Mouse (Mus musculus): ENCODE results near the gene Gm17655.
"Not testable (repeated sequence)": the region's sequence is repeated elsewhere in the genome, so short reads cannot be mapped to it uniquely, and the experiment has no call there.

Gene Gm17655

DNA sequence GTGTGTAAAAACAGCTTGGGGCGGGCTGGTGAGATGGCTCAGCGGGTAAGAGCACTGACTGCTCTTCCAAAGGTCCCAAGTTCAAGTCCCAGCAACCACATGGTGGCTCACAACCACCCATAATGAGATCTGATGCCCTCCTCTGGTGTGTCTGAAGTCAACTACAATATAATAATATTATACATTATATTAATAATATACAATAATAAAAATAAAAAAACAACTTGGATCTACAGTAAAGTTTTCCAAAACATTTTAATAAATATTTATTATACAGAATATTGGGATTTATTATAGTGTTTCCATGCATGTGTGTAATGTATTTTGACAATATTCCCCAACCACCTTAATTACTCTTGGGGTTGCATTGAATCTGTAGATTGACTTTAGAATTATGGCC lies at the start of gene Gm17655:
Gene Gm17655, minus strand, starts transcription at position 101 of the 400 bp plus-strand sequence.
- DNase-seq (ENCODE audit: low read depth): not testable (repeated sequence)

DNA sequence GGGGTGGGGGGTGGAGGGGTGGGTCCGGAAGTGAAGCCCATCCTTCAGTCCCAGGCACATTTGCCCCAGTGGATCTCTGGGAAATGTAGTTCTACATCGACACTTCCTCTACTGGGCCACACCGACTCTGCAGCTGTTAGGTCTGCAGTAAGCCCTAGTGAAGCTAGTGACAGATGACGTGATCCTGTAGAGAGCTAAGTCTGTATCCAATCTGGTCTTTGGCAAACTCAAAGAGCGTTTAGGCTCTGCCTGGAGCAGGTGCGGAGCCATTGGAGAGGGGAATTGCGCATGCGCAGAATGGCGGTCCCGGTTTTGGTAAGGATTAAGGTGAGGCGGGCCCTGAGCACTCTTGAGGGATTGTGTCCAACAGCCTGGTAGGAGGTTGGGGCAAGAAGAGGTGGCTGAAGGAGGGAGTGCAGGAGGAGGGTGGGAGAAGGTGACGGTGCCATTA lies 37.7 kb upstream of the Gm17655 start, which contains the start of gene Zfp605:
Gene Zfp605, plus strand, starts transcription at position 102 of the 451 bp plus-strand sequence.
- peak; percentile 68 for DNase-seq (ENCODE audit: low read depth)

DNA sequence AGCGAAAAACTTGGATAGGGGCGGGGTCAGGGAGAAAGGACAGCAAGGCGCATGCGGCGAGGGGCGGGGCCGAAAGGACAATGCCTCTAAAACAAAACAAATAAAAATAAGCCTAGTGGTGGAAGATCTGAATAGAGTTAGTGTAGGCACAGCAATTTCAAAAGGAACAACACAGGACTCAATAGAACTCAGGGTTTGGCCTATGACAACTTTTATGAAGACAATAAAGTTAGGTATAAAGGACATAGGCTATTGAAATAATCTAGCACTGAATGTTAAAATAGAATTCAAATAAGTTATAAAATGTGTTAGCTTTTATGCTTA lies 36.0 kb upstream of the Gm17655 start:
- no peak for DNase-seq (ENCODE audit: low read depth)

DNA sequence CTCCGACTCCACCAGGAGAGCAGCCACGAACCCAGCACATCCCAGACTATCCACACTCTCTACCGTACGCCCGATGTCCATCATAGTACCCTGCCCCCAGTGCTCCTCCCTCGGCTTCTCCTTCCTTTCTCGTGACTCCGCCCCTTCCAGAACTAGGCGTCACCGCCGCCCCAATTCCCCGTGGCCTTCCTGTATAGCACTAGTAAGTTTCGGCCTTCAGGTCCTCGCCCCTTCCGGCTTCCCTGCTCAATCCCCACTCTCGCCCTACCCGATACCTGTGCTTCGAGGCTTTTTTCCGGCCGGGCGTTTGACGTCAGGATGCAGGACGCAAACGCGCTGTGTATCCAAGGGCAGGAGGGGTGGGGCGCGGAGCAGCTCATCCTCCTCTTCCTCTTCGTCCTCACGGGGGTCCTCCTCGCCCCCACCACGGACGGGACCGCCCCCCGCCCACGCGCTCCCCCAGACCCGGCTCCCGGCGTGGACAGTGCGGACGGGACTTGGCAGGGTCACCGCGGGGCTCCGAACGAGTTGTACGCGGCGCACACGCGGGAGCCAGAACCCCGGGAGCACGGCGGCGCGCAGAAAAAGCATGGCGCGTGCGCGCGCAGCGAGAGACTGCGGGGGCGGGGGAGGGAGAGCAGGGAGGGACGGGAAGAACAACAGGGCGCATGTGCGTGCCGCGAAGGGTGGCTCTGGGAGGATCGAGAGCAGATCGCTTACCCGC lies 35.4 kb upstream of the Gm17655 start, which contains the start of gene Gtpbp6:
Gene Gtpbp6, minus strand, starts transcription at position 617 of the 724 bp plus-strand sequence.
- peak; percentile 99 for DNase-seq (ENCODE audit: low read depth)

DNA sequence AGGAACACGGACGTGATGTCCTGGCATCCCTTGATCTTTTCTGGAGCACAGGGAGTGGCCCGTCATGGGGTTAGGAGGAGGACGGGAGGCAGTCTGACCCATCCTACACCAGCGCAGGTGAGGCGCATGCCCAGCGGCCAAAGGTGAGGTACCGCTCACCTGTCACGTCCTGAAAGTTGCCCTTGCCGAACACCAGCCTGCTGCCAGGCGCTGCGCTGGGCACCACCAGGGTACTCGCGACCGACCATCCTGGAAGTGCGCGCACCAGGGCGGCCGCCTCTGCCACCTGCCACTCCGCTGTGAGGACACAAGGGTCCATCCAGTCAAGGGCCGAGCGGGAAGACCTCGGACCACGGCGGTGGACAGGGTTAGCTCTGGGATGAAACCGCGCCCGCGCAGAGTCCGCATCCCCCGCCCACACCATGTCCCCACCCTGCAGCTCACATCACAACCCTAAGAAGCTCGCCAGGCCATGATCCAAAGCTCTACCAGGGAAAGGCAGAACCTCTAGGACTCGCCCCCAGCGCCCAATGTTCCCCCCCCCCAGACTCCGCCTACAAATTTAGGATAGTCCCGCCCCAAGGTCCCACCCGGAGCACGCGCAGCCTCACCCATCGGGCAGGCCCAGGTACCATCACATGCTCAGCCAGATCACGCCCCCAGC lies 34.7 kb upstream of the Gm17655 start:
- DNase-seq (ENCODE audit: low read depth): no peak

DNA sequence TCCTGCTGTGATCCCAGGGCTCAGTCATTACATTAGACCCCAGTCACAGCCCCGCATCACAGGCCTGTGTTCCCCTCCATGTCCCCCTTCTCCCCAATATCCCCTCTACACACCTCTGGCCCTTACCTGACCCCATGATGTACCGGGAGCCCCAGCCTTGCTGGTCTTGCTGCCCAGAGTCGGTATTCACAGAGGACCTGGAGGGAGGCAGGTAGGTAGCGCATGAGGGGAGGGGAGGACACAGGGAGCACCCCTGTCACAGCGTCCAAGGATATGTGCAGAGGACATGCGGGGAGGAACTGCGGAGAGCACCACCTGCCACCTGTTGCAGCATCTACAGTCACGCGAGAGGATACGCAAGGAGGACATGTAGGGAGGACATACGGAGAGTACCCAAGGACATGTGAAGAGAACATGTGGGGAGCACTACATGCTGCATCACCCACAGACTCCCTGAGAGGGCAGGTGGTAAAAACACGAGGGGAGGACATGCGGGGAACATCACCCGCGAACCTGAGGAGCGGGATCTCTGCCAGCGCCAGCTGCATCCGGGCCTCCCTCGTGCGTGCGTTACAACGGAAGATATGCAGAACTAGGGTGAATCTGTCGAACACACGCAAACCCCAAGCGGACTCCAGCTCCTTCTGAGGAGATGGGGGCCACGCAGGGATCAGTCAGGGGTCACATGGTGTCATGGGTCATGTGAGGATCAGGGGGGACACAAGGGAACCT lies 34.0 kb upstream of the Gm17655 start:
- no peak for DNase-seq (ENCODE audit: low read depth)

DNA sequence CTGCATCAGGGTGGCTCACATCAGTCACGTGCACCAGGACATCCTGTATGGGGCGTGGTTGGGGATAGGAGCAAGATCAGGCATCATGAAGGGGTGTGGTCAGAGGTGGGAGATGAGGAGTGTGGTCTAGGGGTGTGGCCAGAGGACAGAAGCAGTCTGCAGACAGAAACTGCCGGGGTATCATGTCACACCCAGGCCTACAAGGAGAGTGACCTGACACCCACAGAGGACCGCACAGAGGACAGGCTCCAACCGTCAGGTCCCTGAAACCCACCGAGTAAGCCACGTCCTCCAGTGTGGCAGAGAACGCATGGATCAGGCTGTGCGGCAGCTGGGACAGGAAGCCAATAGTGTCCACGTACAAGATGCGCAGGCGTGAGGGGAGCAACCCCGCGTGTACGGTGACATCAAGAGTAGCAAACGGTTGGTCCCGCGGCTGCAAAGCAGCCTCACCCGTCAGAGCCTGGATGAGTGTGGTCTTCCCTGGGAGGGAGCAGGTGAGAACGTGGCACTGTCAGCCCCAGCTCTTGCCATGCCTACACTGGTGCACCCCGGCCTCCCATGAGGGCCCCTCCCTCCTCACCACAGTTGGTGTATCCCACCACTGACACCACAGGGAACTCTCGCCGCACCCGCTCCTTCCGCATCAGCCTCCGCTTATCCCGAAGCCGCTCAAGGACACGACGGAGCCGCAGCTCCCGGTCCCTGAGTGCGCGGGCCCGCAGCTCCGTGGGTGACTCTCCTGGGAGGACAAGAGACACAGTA lies 32.5 kb upstream of the Gm17655 start:
- DNase-seq (ENCODE audit: low read depth): no peak

DNA sequence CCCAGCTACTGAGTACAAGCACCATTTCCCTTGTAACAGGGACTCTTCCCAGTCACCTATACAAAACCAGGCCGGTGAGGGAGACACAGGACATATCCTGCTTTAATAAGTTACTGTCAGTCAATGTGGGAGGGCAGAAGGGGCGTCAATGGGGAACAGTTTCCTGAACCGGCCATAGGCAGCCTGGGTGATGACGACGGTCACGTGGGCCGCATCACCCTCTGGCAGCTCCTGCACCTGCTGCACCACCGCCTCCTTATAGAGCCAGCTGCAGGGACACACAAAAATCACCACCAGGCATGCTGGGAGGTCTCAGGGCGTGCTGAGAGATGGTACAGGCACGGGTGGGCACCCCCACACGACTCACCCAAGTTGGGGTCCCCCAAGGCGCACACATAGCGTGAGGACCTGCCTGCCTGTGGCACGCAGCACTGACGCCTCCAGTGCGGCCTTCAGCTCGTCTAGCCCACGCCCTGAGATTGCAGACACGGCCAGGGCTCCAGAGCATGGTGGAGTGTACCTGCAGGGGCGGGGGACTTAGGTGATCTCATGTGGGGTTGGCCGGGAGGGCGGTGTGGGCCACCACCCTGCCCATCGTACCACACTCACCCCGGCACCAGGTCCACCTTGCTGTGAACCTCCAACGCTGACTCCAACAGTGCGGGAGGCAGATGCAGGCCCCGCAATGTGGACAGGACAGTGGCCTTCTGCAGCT lies 31.7 kb upstream of the Gm17655 start:
- DNase-seq (ENCODE audit: low read depth): no peak

DNA sequence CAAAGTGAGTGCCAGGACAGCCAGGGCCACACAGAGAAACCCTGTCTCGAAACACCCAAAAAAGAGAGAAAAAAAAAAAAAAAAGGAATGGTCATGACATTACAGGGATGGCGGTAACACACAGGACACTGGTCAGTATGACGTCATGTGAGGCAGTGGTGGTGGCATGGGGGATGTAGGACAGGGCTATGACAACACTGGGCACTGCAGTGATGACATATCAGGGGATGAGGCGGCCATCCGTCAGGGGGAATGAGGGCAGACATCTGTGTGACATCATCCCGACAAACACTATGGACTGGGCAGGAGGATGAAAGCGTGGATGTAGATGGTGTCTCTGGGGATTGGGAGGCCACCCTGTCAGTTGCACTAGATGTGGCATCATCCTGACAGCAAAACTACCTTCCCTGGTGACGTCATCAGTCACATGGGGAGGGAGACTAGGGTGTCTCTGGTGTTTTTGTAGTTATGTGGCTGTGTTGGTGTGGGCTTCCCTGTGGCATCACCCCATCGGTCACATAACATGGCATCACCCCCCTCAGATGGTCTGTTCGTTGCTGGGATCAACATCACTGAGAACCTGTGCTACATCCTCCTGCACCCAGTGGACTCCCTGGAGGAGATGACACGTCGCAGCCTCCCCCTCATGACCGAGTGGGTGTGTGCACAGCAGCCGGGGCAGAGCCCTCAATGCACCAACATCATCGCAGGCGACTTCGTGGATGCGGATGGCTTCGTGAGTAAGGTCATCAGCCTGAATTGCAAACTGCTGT lies 30.7 kb upstream of the Gm17655 start:
- no peak for DNase-seq (ENCODE audit: low read depth)

DNA sequence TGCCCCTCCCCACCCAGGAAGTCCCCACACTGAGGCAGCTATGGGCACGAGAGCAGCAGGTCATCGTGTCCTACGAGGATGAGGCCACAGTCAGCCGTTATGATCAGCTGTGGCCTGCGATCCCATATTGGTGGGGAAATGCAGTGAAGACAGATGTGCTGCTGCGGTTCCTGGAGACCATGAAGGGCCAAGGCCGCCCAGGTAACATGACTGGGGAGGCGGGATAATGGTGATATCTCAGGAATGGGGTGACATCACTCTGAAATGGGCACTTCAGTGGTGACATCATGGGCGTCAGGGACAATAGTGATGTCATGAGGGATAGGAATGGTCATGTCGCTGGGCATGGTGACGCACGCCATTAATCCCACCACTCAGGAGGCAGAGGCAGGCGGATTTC lies 30.1 kb upstream of the Gm17655 start:
- DNase-seq (ENCODE audit: low read depth): no peak

DNA sequence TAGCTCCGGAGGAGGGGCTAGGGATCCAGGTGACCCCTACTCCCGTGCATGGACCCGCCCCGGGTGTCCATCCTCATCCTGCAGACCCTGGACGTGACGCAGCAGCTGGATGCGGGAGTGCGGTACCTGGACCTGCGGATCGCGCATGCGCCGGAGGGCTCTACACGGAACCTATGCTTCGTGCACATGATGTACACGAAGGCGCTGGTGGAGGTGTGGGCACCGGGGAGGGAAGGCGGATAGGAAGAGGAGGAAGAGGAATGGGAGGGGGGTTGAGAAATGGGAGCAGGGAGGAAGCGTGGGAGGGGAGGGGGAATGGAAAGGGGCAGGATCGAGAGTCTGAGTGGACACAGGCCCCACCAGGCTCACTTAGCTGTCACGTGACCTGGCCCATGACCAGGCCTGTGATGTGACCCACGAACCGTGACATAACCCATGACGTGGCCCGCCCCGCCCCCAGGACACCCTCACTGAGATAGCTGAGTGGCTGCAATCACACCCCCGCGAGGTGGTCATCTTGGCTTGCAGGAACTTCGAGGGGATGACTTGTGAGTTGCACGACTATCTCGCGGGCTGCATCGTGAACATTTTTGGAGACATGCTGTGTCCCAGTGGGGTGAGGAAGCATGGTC lies 29.5 kb upstream of the Gm17655 start:
- no peak for DNase-seq (ENCODE audit: low read depth)

DNA sequence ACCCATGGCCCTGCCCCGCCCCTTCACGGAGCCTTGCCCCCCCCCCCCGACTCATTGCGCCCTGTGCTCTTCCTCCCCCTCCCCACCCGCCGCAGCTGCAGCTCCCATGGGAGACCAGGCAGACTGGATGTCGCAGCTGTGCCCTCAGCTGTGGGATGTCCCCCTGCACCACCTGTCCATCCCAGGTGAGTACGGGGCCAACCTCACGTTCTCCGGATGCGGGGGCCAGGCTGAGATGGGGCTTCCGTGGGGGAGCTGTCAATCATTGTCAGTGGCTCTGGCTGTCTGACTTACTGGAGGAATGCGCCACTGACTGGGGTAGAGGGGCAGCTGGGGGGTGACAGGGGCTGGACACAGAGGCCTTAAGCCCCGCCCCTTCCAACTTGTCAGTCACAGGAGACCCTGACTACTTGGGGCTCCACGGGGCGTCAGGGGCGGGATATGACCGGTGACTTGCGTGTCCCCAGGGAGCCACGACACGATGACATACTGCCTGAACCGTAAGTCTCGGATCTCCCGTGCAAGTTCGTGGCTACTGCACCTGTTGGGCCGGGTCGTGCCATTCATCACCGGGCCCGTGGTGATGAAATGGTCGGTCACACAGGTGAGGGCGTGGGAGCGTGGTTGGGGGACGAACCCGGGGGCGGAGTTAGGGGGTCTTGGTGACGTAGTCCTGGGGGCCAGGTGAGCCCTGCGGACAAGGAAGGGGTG lies 28.8 kb upstream of the Gm17655 start:
- no peak for DNase-seq (ENCODE audit: low read depth)

DNA sequence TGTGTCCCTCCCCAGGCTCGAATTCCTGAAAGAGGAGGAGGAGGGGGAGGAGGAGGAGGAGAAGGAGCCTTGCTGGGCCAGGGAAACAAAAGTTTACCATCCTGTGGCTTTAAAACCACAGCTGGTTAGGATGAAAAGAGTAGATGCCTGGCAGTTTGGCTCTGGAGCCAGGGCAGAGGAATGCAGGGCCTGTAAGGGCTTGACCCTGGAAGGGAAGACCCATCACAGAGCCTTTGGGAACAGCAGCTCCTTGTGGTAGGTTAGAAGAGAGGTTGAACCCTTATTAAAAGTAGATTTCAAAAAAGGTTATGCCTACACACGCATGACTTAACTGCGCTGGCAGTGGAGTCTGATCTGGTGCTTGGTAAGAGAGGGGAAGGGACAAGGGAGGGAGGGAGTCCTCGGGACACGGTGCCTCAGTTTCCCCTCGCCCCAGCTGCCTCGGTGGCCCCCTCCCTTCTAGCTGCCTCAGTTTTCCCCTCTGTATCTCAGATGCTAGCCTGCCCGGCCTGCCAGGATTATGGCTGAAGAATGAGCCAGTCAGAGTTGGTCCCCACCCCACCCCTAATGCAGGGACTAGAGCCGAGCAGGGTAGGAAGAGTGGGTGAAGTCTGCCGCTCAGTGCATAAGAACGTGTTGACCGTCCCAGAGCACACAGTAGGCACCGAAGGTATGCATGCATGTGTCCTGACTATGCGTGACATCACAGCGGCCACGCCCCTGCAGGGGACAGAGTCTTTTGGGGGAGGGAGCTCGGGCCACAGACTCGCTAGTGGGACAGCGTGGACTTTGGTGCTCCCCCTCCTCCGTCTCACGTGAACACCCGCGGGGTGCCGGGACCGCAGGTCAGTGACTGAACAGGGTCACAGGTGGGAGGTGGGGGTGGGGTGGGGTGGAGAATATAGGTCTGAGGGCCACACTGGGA lies 27.6 kb upstream of the Gm17655 start, which contains the start of gene Plcxd1:
Gene Plcxd1, plus strand, starts transcription at position 314 of the 925 bp plus-strand sequence.
- DNase-seq (ENCODE audit: low read depth): peak; percentile 42

DNA sequence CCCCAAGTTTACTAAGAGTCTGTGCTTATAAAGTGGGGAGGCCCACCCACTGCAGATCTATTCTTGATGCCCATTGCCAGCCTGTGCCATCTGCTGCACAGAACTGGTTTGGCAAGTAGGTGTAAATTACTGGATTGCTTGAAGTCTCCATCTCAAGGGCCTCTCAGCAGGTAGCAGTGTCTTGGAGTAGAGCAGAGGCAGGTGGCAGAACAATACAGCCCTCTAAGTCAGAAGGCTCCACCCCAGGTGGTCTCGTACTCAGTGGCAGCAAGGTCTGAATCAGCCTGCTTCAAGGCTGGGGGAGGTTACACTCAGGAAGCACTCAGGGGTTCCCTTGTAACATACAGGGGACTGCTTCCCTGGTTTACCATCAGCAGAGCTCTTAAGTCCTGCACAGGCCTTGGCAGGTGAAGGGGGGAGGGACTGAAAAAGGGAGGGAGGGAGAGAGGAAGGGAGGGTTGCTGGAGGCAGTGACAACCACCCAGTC lies 26.7 kb upstream of the Gm17655 start:
- no peak for DNase-seq (ENCODE audit: low read depth)

DNA sequence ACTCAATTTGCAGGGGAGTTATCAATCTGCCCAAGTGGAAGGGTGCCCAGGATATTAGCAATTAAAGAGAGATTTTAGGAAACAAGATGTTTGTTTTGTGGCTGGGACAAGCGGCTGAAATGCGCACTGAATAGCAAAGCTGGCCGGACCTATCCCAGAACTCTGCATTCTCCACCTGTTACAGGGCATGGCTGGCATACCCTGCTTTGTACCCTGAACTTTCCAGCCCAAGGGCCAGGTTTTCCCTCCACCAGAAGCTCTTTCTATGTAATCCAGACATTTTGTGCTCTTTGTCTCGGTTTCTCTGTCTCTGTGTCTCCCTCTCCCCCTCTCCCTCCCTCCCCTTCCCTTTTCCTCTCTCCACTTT lies 22.5 kb upstream of the Gm17655 start:
- no peak for DNase-seq (ENCODE audit: low read depth)

DNA sequence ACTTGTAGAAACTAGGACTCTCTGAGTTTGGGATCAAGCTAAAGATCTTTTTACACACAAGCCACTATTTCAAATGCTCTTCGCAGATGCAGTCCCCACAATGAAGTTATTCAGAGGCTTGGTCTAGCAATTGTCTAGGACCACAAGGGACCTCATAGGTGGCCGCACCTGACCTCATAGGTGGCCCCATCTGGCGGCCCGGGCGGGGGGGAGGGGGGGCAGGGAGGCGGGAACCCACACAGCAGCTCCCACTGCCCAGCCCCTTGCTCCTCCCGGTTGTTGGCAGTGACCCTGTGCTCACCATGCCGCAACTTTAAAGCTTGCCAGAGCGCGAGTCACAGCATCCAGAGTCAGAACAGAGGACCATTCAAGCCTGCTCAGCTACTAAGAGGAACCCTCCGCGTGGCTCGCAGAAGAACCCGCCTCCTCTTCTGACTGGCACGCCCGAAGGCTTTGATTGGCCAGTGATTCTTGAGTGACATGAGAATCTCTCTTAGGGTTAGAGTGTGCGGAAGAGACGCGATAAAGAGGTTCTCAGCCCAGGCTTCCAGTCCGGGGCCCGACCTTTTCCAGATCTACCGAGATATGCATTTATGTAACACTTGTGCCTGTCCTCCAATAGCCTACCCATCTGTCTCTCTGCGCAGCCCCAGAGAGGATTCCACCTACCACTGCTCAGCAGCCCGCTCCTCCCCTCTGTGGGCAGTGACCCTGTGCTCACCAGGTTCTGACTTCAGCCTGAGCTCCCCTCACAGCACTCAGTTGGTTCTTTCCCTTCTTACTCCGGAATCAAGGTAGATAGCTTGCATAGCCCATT lies 21.9 kb upstream of the Gm17655 start, which contains the start of gene Gm35315:
Gene Gm35315, minus strand, starts transcription at position 391 of the 817 bp plus-strand sequence.
- DNase-seq (ENCODE audit: low read depth): peak; percentile 93

DNA sequence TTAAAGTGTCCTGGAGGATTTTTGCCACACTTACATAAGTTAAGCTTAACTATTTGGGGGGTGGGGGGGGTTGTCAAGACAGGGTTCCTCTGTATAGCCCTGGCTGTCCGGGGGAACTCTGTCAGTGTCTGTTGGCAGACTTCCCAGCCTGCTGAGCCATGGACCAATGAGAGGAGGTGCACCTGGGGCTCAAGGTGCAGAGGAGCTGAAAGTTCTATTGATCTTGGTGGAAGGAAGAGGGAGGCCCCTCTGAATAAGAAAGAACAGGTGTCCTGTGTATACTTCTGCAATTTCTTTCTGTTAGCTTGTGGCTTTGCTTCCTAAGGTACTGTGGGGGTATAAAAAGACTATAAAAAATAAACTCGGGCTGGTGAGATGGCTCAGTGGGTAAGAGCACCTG lies 19.2 kb upstream of the Gm17655 start:
- DNase-seq (ENCODE audit: low read depth): no peak

Measured in NIH3T3 (cell line).